Mouse (Mus musculus): ENCODE data around the gene Ddx50.

GRCm38 (mm10) chr10:62669245-62669644 lies 18.2 kb upstream of the Ddx50 start:
- TF ChIP-seq CTCF (IDR thresholded peaks at IDR 0.05; ENCODE audit: borderline replicate concordance, extremely low read depth, insufficient read depth, insufficient read length) (no peak), POLR2A (IDR thresholded peaks at IDR 0.05; ENCODE audit: borderline replicate concordance, extremely low read depth, insufficient read depth, insufficient read length, poor library complexity, severe bottlenecking) (no peak)
